Mouse (Mus musculus): Measurements from ENCODE around the gene Map2k7. TPM values are rescaled to one million over a fixed set of nuclear protein-coding genes. Genes with fewer than 3 reads are reported as not detected.

The Map2k7 gene
- polyA plus RNA-seq, 1 experiment from 2014 or later, result 12.5 TPM

DNA sequence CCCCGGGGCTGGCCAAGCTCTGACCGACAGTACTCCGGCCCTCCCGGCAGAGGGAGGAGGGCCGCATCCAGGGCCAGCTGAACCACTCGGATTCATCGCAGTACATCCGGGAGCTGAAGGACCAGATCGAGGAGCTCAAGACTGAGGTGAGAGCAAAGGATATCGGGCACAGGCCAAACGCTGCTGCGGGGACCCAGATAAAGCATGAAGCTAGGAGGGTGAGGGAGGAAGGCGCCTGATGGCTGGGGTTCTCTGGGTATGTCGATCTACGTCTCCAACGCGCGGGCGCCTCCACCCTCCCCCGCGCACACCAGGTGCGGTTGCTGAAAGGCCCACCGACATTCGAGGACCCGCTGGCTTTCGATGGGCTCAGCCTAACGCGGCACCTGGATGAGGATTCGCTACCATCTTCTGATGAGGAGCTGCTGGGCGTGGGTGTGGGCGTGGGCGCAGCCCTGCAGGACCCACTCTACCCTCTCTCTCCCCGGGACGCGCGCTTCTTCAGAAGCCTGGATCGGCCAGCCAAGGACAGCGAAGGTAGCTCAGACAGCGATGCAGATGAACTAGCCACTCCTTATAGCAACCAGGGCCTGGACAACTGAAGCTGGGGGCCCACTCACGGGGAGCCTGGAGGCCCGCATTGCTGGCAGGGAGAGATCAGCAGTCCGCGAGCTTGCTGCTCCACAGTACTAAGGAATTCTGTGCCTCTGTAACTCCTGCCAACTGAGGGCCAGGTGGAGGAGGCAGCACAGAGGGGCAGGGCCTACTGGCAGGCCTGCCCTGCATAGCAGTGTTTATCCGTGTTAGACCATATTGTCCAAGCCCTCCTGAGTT lies 32.1 kb upstream of the Map2k7 start:
- Histone ChIP-seq H3K4me2 (peak overlapping the region; percentile 59), H3K36me3 (ENCODE audit: control insufficient read depth, insufficient read depth, low read length) (no peaks in the 10 kb centered on the region), H3K27me3 (ENCODE audit: control insufficient read depth, insufficient read depth, low read length) (peaks cover 59% of the 10 kb centered on the region), H3K4me3 (ENCODE audit: low read depth, low read length) (peak overlapping the region; percentile 27), H3K9me3 (replicated peaks; ENCODE audit: control insufficient read depth, low read length) (no peaks in the 10 kb centered on the region), H3K4me1 (ENCODE audit: control insufficient read depth, insufficient read depth, low read length) (peaks cover 5% of the 10 kb centered on the region; the same call in 1 of the 2 replicates), H3K27ac (ENCODE audit: low read depth, low read length) (no peak overlapping the region), H3K9ac (ENCODE audit: low read depth, low read length) (peak overlapping the region; percentile 50; the same call in 1 of the 2 replicates)
- 7% methylated on average over 44 of the region's 44 CpGs for WGBS (ENCODE audit: insufficient replicate concordance)
- no peak; the same call in 1 of the 2 replicates for ATAC-seq (replicated peaks; ENCODE audit: insufficient number of reproducible peaks, low FRiP score, low TSS enrichment)

DNA sequence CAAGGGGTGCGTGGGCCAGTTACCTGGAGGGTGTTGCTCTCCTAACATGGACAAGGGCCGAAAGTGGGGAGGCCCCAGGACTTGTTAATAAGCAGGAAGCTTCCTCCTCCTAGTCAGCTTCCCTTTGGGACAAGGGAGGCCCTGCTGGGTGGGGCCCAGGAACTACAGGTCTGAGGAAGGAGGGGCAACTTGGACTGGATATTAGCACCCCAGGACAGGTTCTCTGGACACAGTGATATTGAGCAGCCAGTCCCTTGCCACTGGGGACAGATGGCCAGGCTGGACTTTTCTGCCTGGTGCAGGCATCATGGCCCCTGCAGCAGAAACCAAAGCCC lies 31.6 kb upstream of the Map2k7 start:
- Histone ChIP-seq H3K4me2 (no peak overlapping the region), H3K27ac (ENCODE audit: low read depth, low read length) (no peak overlapping the region), H3K9me3 (replicated peaks; ENCODE audit: control insufficient read depth, low read length) (no peaks in the 10 kb centered on the region), H3K9ac (ENCODE audit: low read depth, low read length) (no peak overlapping the region), H3K27me3 (ENCODE audit: control insufficient read depth, insufficient read depth, low read length) (peaks cover 59% of the 10 kb centered on the region), H3K4me3 (ENCODE audit: low read depth, low read length) (no peak overlapping the region), H3K36me3 (ENCODE audit: control insufficient read depth, insufficient read depth, low read length) (no peaks in the 10 kb centered on the region), H3K4me1 (ENCODE audit: control insufficient read depth, insufficient read depth, low read length) (peaks cover 5% of the 10 kb centered on the region; the same call in 1 of the 2 replicates)
- WGBS (ENCODE audit: insufficient replicate concordance), result 48% methylated on average over 2 of the region's 2 CpGs
- no peak for ATAC-seq (replicated peaks; ENCODE audit: insufficient number of reproducible peaks, low FRiP score, low TSS enrichment)

DNA sequence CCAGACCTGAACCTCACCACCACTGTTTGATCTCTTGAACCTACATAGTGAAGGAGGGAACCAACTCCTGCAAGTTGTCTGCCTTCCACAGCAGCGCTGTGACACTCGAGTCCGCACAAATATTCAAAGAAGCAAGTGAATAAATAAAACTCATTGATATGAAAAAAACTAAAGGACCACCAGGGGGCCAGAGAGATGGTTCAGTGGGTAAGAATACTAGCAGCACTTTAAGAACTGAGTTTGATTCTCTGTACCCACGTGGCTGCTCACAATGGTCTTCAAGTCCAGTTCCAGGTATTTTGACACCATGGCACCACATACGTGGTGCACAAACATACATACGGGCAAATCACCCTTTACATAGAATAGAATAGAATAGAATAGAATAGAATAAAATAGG lies 27.4 kb upstream of the Map2k7 start:
- Histone ChIP-seq H3K27ac (ENCODE audit: low read depth, low read length) (no peak overlapping the region), H3K36me3 (ENCODE audit: control insufficient read depth, insufficient read depth, low read length) (no peaks in the 10 kb centered on the region), H3K9ac (ENCODE audit: low read depth, low read length) (no peak overlapping the region), H3K27me3 (ENCODE audit: control insufficient read depth, insufficient read depth, low read length) (peaks cover 57% of the 10 kb centered on the region), H3K4me1 (ENCODE audit: control insufficient read depth, insufficient read depth, low read length) (peaks cover 9% of the 10 kb centered on the region; the same call in 1 of the 2 replicates), H3K4me2 (no peak overlapping the region), H3K4me3 (ENCODE audit: low read depth, low read length) (no peak overlapping the region), H3K9me3 (replicated peaks; ENCODE audit: control insufficient read depth, low read length) (no peaks in the 10 kb centered on the region)
- no peak for ATAC-seq (replicated peaks; ENCODE audit: insufficient number of reproducible peaks, low FRiP score, low TSS enrichment)
- WGBS (ENCODE audit: insufficient replicate concordance), result 83% methylated on average over 6 of the region's 6 CpGs

- WGBS (ENCODE audit: insufficient replicate concordance), result 2% methylated on average over 24 of the region's 25 CpGs
- Histone ChIP-seq H3K36me3 (ENCODE audit: control insufficient read depth, insufficient read depth, low read length) (no peaks in the 10 kb centered on the region), H3K27me3 (ENCODE audit: control insufficient read depth, insufficient read depth, low read length) (peaks cover 62% of the 10 kb centered on the region), H3K4me2 (peak overlapping the region; percentile 78), H3K9ac (ENCODE audit: low read depth, low read length) (peak overlapping the region; percentile 10; the same call in 1 of the 2 replicates), H3K4me1 (ENCODE audit: control insufficient read depth, insufficient read depth, low read length) (peaks cover 9% of the 10 kb centered on the region; the same call in 1 of the 2 replicates), H3K4me3 (ENCODE audit: low read depth, low read length) (peak overlapping the region; percentile 38), H3K27ac (ENCODE audit: low read depth, low read length) (no peak overlapping the region), H3K9me3 (replicated peaks; ENCODE audit: control insufficient read depth, low read length) (no peaks in the 10 kb centered on the region)
- 0 out of 2 replicates have a peak, but pooled peaks have one; percentile 11 for ATAC-seq (replicated peaks; ENCODE audit: insufficient number of reproducible peaks, low FRiP score, low TSS enrichment)
Observed at GRCm38 (mm10) chr8:4212809-4213209, 25.7 kb upstream of the Map2k7 start.

- H3K9me3 ChIP-seq (replicated peaks; ENCODE audit: control insufficient read depth, low read length), result no peaks in the 10 kb centered on the region
- H3K4me3 ChIP-seq (ENCODE audit: low read depth, low read length), result peak overlapping the region; percentile 38
- no peaks in the 10 kb centered on the region for H3K36me3 ChIP-seq (ENCODE audit: control insufficient read depth, insufficient read depth, low read length)
- H3K9ac ChIP-seq (ENCODE audit: low read depth, low read length), result peak overlapping the region; percentile 28; the same call in 1 of the 2 replicates
- H3K27me3 ChIP-seq (ENCODE audit: control insufficient read depth, insufficient read depth, low read length), result peaks cover 64% of the 10 kb centered on the region
- 4% methylated on average over 18 of the region's 18 CpGs for WGBS (ENCODE audit: insufficient replicate concordance)
- H3K4me1 ChIP-seq (ENCODE audit: control insufficient read depth, insufficient read depth, low read length), result peaks cover 9% of the 10 kb centered on the region; the same call in 1 of the 2 replicates
- peak; percentile 55 for ATAC-seq (replicated peaks; ENCODE audit: insufficient number of reproducible peaks, low FRiP score, low TSS enrichment)
- no peak overlapping the region for H3K27ac ChIP-seq (ENCODE audit: low read depth, low read length)
- H3K4me2 ChIP-seq, result peak overlapping the region; percentile 78
Observed at GRCm38 (mm10) chr8:4213210-4214005, 25.1 kb upstream of the Map2k7 start.

DNA sequence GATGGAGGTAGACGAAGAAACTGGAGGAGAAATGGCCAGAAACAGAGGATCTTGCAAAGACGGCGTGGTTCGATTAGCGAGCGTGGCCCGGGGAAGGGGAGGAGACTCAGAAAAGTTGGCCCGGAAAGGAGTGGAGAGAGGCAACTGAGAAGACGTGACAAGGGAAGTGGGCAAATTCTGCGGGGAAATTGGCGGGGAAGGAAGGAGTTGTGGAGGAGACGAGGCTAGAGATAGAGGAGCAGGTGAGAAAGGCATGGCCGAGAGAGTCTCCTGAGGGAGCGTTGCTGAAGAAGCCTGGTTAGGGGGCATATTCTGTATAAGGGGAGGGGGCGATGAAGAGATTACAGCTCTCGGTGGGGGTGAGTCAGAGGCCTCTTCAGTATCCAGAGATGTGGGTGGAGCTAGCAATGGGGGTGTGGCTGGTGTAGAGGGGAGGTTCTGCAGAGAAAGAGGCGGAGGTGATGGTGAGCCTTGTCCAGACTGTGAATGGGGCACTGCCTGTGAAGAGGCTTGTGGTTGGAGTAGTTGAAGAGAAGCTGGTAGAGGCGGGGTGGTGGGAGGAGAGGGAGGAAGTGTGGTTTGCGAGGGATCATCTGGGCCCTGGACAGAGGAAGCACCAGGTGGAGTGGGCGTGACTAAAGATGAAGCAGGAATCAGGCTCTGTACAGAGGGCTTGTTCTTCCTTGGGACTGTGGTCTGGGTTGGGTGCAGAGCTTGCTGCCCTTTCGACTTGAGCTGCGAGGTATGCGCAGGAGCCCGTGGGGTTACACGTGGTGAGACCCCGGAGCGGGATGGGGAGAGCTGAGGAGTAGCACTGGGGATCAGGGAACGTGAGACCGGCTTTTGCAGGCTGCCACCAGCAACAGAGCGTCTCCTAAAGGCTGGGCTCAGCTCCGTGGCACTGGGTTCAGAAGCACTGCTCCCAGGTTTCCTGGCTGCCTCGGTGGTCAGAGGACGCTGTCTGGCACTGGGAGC lies 24.2 kb upstream of the Map2k7 start:
- H3K4me3 ChIP-seq (ENCODE audit: low read depth, low read length), result peak overlapping the region; percentile 38
- H3K36me3 ChIP-seq (ENCODE audit: control insufficient read depth, insufficient read depth, low read length), result no peaks in the 10 kb centered on the region
- peaks cover 9% of the 10 kb centered on the region; the same call in 1 of the 2 replicates for H3K4me1 ChIP-seq (ENCODE audit: control insufficient read depth, insufficient read depth, low read length)
- peak; percentile 49; the same call in 1 of the 2 replicates for ATAC-seq (replicated peaks; ENCODE audit: insufficient number of reproducible peaks, low FRiP score, low TSS enrichment)
- 5% methylated on average over 33 of the region's 33 CpGs for WGBS (ENCODE audit: insufficient replicate concordance)
- H3K9me3 ChIP-seq (replicated peaks; ENCODE audit: control insufficient read depth, low read length), result no peaks in the 10 kb centered on the region
- H3K27ac ChIP-seq (ENCODE audit: low read depth, low read length), result no peak overlapping the region
- 0 out of 2 replicates have a peak overlapping the region, but pooled peaks have one; percentile 28 for H3K9ac ChIP-seq (ENCODE audit: low read depth, low read length)
- H3K27me3 ChIP-seq (ENCODE audit: control insufficient read depth, insufficient read depth, low read length), result peaks cover 66% of the 10 kb centered on the region
- H3K4me2 ChIP-seq, result peak overlapping the region; percentile 78

- H3K27me3 ChIP-seq (ENCODE audit: control insufficient read depth, insufficient read depth, low read length), result peaks cover 65% of the 10 kb centered on the region
- no peak for ATAC-seq (replicated peaks; ENCODE audit: insufficient number of reproducible peaks, low FRiP score, low TSS enrichment)
- H3K4me2 ChIP-seq, result peak overlapping the region; percentile 94
- peaks cover 9% of the 10 kb centered on the region; the same call in 1 of the 2 replicates for H3K4me1 ChIP-seq (ENCODE audit: control insufficient read depth, insufficient read depth, low read length)
- H3K9ac ChIP-seq (ENCODE audit: low read depth, low read length), result 0 out of 2 replicates have a peak overlapping the region, but pooled peaks have one; percentile 62
- peak overlapping the region; percentile 53 for H3K4me3 ChIP-seq (ENCODE audit: low read depth, low read length)
- no peaks in the 10 kb centered on the region for H3K36me3 ChIP-seq (ENCODE audit: control insufficient read depth, insufficient read depth, low read length)
- H3K27ac ChIP-seq (ENCODE audit: low read depth, low read length), result no peak overlapping the region
- WGBS (ENCODE audit: insufficient replicate concordance), result 6% methylated on average over 18 of the region's 18 CpGs
- no peaks in the 10 kb centered on the region for H3K9me3 ChIP-seq (replicated peaks; ENCODE audit: control insufficient read depth, low read length)
Observed at GRCm38 (mm10) chr8:4216296-4216695, 22.2 kb upstream of the Map2k7 start.

Data from heart, embryonic 11.5 days (tissue).